11 mouse cellular contexts compared by ENCODE assay signal in genomic region chr5:110486674-110487334, GRCm38 (mm10). TPM values are rescaled to one million over a fixed set of nuclear protein-coding genes. Genes with fewer than 3 reads are reported as not detected.
DNase-seq lines count a peak whose midpoint lies in the region; ATAC-seq lines count a peak whose summit lies in the region.
"Had no signal": no experiment of that assay in that cellular context is flagged by ENCODE, and none has a peak within 500 bp of the region (broad histone marks: within the 10 kb centered on the region; RNA-seq: fewer than 3 reads in every experiment).

No protein-coding gene starts in this region.

- ATAC-seq in hindbrain, embryonic 12.5 days (ENCODE audit: low FRiP score): peak; percentile 90
- peak; percentile 85 for ATAC-seq in midbrain, embryonic 16.5 days

- peaks cover 6% of the 10 kb centered on the region for H3K27me3 ChIP-seq in hindbrain, embryonic 12.5 days
- peaks cover 4% of the 10 kb centered on the region; the same call in 1 of the 2 replicates for H3K27me3 ChIP-seq in midbrain, embryonic 16.5 days (ENCODE audit: control insufficient read depth, insufficient read depth, low read depth, low read length)

- H3K27ac ChIP-seq in hindbrain, embryonic 12.5 days: peak overlapping the region; percentile 73
- peak overlapping the region; percentile 77 for H3K27ac ChIP-seq in midbrain, embryonic 16.5 days (ENCODE audit: low read length)
- H3K27ac ChIP-seq: liver, embryonic 13.5 days had no signal

- H3K4me3 ChIP-seq in hindbrain, embryonic 12.5 days: no peak overlapping the region
- no peak overlapping the region for H3K4me3 ChIP-seq in midbrain, embryonic 16.5 days (ENCODE audit: low read depth, low read length)
- H3K4me3 ChIP-seq: erythroblast, embryonic 14.5 days; liver, embryonic 13.5 days had no signal

- no peaks in the 10 kb centered on the region for H3K9me3 ChIP-seq in hindbrain, embryonic 12.5 days (replicated peaks)
- no peaks in the 10 kb centered on the region for H3K9me3 ChIP-seq in midbrain, embryonic 16.5 days (replicated peaks; ENCODE audit: control insufficient read depth, low read length, poor library complexity, severe bottlenecking)
- H3K9me3 ChIP-seq: liver, embryonic 13.5 days had no signal

- H3K36me3 ChIP-seq in hindbrain, embryonic 12.5 days: no peaks in the 10 kb centered on the region
- H3K36me3 ChIP-seq in midbrain, embryonic 16.5 days (ENCODE audit: control insufficient read depth, insufficient read depth, low read length): no peaks in the 10 kb centered on the region
- H3K36me3 ChIP-seq: liver, embryonic 13.5 days had no signal

- peaks cover 18% of the 10 kb centered on the region for H3K4me1 ChIP-seq in hindbrain, embryonic 12.5 days
- peaks cover 13% of the 10 kb centered on the region for H3K4me1 ChIP-seq in midbrain, embryonic 16.5 days (ENCODE audit: control insufficient read depth, insufficient read depth, low read length)

- no peak overlapping the region for H3K9ac ChIP-seq in hindbrain, embryonic 12.5 days
- peak overlapping the region; percentile 33; the same call in 1 of the 2 replicates for H3K9ac ChIP-seq in midbrain, embryonic 16.5 days (ENCODE audit: low read depth, low read length)
- H3K9ac ChIP-seq: liver, embryonic 13.5 days had no signal

- 0 out of 2 replicates have a peak overlapping the region, but pooled peaks have one; percentile 6 for H3K4me2 ChIP-seq in hindbrain, embryonic 12.5 days (replicated peaks)
- H3K4me2 ChIP-seq in midbrain, embryonic 16.5 days (ENCODE audit: low read length): no peak overlapping the region
- H3K4me2 ChIP-seq: liver, embryonic 13.5 days had no signal

- WGBS in hindbrain, embryonic 12.5 days: 17% methylated on average over 5 of the region's 5 CpGs
- WGBS in midbrain, embryonic 16.5 days: 4% methylated on average over 5 of the region's 5 CpGs

- peak; percentile 59 for DNase-seq in MEL-GATA-1-ER (ENCODE audit: extremely low read depth, low read depth)
- DNase-seq in embryo, embryonic 10.5 days (ENCODE audit: low spot score): peak; percentile 75
- no peak for DNase-seq in urinary bladder, postnatal 36 days (ENCODE audit: low spot score in 2 of 2)
- DNase-seq in c-Kit-positive CD71-positive TER-119-positive erythroid progenitor cells, embryonic 14.5 days (ENCODE audit: low spot score): no peak
- DNase-seq in left cerebral cortex, adult 8-10 months (ENCODE audit: low spot score in 2 of 2): no peak
- DNase-seq in layer of hippocampus, postnatal 14 days (ENCODE audit: low spot score in 2 of 2): no peak
- DNase-seq: liver, embryonic 13.5 days; thymus, postnatal 14 days had no signal

RNA-seq across cellular contexts. Expression of gene Fbrsl1, which starts 38.5 kb away (rescaled TPM):
- 34.4 and 35.5 TPM in 2 replicates for polyA plus RNA-seq in hindbrain, embryonic 12.5 days (2016; fragmentation: Nextera tagmentation; extraction: Ambion mirVana)
- polyA plus RNA-seq in midbrain, embryonic 16.5 days (2015; fragmentation: Nextera tagmentation; extraction: Ambion mirVana): 12.3 and 16.3 TPM in 2 replicates
- 10 to 100 TPM; 60.3 to 72.8 (median 66.9) TPM for total RNA-seq in left cerebral cortex, adult 8-10 months (2022)
- total RNA-seq in layer of hippocampus, postnatal 14 days (2021): 10 to 100 TPM; 80.9 to 90.8 TPM

RNA-seq across cellular contexts. Expression of gene Galnt9, which starts 57.4 kb away (rescaled TPM):
- polyA plus RNA-seq in hindbrain, embryonic 12.5 days (2016; fragmentation: Nextera tagmentation; extraction: Ambion mirVana): 8.2 and 8.8 TPM in 2 replicates
- polyA plus RNA-seq in midbrain, embryonic 16.5 days (2015; fragmentation: Nextera tagmentation; extraction: Ambion mirVana): 22.5 and 23.1 TPM in 2 replicates
- 10 to 100 TPM; 61.9 to 87.7 (median 73.3) TPM for total RNA-seq in left cerebral cortex, adult 8-10 months (2022)
- 100 to 1,000 TPM in 1 of 2 experiments, 10 to 100 TPM in 1; 95.1 to 106 TPM for total RNA-seq in layer of hippocampus, postnatal 14 days (2021)
- polyA plus RNA-seq: liver, embryonic 13.5 days had no signal

Comparison
In these comparisons a context has a peak if more than half of its experiments do, and no peak if none do; other contexts are left out.
1. DNase-seq: peak in MEL-GATA-1-ER (single experiment) and embryo, embryonic 10.5 days (single experiment); none in urinary bladder, postnatal 36 days (0 of 2), c-Kit-positive CD71-positive TER-119-positive erythroid progenitor cells, embryonic 14.5 days (single experiment), left cerebral cortex, adult 8-10 months (0 of 2) and layer of hippocampus, postnatal 14 days (0 of 2).